Mouse (Mus musculus): ENCODE data around the gene Rheb.
"Not testable (repeated sequence)": the region's sequence is repeated elsewhere in the genome, so short reads cannot be mapped to it uniquely, and the experiment has no call there.

The Rheb gene

GRCm38 (mm10) chr5:24841662-24842273 lies 656 bp downstream of the Rheb start:
- DNase-seq (ENCODE audit: low read depth): no peak

GRCm38 (mm10) chr5:24840975-24841431 lies 1.4 kb downstream of the Rheb start:
- DNase-seq (ENCODE audit: low read depth): peak; percentile 27

DNA sequence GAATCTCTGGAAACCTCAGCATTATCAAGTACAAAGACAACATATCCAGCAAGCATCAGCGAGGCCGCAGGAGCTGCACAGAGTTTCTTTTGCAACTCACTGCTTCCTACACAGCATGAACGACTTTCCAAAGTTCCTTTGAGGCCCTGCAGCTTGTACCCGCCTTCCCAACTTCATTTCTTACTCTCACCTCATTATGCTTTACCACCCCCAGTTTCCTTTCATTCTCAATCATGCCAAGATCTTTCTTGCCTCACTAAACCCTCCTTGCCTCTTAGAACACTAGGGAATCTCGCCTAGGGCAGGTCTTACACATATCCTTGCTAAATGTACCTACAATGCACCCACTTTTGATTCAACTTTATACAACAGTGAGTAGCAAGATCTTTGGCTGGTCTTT lies 7.9 kb downstream of the Rheb start:
- DNase-seq (ENCODE audit: low read depth): no peak

GRCm38 (mm10) chr5:24831912-24832311 lies 10.5 kb downstream of the Rheb start:
- no peak for DNase-seq (ENCODE audit: low read depth)

DNA sequence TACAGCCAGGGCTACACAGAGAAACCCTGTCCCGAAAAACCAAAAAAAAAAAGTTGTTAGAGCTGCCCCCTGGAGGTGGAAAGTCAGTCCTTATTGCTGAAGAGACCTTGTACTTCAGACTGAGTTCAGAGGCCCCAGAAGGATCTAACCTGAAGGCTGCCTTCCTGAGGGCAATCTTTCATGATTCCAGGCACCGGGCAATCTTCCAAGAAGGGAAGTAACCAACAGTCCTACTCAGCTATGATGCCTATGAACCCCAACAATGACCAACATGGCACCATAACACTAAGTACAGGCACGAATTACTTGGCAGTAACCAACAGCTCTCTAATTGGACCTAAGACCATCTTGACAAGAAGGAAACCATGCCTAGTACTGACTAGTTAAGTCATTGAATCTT lies 14.0 kb downstream of the Rheb start:
- no peak for DNase-seq (ENCODE audit: low read depth)

GRCm38 (mm10) chr5:24827173-24827572 lies 15.3 kb downstream of the Rheb start:
- DNase-seq (ENCODE audit: low read depth): no peak

DNA sequence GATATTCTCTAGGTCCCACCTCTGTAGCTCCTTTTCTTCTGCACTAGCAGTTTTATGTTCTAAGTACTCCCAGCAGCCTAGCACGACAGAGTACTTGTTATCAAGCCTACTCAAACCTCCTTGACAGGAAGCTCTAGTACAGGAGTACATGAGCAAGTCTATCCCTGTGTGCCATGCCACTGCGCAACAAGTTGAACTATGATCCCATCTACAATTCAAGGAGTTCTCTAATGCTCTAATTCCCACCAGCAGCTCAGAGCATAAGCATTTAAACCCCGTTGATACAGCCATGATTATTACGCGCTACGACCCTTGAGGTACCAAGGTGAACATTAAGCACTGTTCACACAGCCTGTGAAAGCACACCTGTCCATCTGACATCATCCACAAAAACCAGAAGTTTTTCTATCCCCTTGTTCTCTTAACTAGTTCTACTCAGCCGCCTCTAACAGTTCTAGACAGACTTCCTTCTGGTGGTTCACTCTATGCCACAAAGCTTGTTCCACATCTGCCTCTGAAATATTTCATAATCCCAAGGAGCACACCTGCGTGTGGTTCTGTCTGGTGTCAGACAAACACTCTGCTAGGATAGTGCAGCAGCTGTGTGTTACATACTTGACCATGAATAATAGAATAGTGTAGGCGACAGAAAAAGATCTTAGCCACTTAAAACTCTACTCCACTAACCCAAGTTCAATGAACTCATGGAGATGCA lies 16.2 kb downstream of the Rheb start:
- DNase-seq (ENCODE audit: low read depth): peak; percentile 22

DNA sequence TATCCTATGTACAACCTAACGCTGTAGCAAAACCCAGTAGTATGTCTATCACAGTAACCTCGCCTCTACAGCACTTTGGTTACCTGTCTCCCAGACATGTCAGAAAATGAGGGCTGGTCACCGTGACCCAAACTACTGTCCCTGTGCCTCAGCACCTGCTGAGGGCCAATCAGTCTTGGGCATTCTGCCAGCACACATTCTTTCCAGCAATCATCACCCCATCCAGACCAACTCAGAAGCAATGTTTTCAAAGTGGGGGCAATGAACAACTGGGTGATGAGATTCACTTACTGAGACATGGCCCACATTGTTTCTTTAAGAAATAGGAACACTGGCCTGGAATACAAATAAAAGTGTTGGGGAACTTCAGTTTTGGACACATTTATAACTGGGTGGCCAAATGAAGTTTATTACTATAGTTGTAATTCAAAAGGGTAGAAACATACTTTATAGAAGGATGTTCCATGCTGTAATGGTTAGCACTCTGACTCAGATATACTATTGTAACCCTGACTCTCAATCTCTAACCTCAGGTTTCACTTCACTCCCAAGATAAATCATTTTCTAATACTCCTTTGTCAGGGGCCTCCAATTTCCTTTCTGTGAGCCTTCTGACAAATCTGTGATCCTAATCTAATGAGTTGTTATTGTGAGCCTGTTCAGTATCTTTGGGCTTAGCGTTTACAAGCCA lies 16.9 kb downstream of the Rheb start:
- no peak for DNase-seq (ENCODE audit: low read depth)

GRCm38 (mm10) chr5:24823864-24824405 lies 18.5 kb downstream of the Rheb start:
- DNase-seq (ENCODE audit: low read depth): no peak

DNA sequence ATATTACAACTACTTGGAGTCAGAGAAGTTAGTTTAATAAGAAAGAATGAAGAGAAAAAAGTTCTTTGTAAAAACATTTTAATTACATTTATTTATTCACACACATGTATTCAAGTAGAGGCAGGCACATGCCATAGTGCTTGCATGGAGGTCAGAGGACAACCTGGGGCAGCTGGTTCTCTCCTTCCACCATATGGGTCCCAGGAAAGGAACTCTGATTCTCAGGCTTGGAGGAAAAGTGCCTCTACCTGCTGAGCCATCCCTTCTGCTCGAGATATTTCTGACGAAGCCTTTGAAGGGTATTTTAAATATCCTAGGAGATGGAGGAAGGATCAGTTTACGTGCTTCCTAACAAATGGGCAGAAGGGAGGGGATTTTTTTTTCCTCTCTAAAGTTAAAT lies 19.6 kb downstream of the Rheb start:
- no peak for DNase-seq (ENCODE audit: low read depth)

GRCm38 (mm10) chr5:24822231-24822630 lies 20.2 kb downstream of the Rheb start:
- not testable (repeated sequence) for DNase-seq (ENCODE audit: low read depth)

DNA sequence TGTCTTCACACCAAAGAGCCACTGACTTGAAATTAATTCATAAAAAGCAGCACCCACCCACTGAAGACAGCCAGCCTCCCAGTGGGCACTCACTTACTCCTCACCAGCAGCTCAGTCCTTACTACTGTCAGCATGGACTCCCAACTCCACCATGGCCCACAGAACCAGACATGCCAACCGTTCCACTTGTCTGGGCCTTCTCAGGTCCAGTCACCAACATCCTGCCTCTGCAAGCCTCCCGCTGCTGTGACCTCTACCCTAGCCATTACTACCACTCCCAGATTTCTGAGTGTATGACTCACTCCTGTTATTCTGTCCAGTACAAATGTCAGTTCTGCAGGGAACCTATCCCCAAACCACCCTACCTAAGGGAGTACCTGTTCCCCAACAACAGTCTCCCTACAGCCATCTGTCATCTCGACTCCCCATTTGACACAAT lies 21.0 kb downstream of the Rheb start:
- DNase-seq (ENCODE audit: low read depth): no peak

DNA sequence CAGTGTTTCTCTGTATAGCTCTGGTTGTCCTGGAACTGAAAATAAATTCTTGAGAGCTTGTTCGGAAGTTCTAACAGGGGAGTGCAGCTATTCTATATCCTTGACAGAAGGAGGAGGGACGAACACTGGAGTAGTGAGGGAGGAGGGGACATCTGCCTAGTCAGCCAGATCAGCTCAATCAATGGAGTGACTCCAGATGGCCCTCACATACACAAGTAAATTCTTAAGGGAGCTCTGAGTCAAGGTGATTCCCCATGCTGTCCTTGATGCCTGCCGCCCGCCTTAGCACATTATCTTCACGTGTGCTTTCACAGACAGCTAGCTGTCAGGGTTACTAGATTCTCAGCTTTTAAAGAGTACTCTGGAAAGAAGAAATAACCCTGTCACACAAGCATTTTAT lies 21.8 kb downstream of the Rheb start:
- no peak for DNase-seq (ENCODE audit: low read depth)

DNA sequence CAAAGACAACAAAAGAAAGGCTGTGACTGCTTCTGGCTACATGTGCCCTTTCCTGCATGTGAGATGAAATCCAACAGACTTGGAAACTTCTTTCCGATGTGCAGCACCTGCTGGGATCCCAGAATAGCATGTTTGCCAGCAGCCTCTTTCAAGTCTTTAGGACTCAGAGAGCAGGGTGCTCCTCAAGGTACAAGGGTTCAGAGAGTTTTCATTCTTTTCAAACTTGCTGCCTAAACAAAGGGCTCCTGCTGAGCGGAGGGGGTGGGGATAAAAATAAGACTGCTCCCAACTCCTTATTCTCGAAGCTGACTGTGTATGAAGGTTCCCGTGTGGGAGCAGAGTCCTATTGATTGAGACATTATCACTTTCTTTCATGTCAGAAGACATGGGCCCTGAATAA lies 25.2 kb downstream of the Rheb start:
- no peak for DNase-seq (ENCODE audit: low read depth)

DNA sequence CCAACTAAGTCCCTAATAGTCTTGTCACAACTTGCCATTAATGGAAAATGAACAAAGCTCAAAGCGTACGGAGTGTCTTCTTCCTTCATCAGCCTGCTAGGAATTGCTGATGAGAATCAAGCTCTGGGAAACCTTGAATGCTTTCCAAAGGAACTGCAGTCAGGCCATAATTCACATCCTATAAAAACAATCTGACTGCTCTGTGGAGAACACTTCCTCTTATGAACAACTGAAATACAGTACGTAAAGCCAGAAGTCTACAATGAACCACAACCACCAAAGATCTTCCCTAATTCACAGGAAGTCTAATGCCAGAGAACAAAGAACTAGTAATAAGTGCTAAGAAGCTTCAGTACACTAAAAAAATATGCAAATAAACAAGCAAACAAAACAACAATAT lies 28.5 kb downstream of the Rheb start:
- no peak for DNase-seq (ENCODE audit: low read depth)

GRCm38 (mm10) chr5:24813005-24813404 lies 29.4 kb downstream of the Rheb start:
- no peak for DNase-seq (ENCODE audit: low read depth)

DNA sequence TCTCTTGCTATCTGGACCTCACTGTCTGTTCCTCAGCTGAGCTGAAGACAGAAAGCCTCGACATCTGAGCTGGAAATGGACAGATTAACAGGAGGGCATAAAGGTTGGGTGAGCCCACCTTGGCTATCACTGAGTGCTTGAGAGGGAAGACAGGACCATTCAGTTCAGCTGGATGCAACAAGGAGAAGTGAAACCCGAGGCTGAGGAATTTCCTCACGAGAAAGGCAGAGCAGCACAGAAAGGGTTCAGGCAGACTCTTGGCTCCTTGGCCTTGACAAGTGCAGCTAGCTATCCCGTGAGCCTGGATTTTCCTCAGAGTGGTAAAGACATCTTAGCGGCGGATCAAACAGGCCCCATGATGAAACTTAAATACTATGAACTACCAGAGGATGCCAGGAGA lies 37.2 kb downstream of the Rheb start:
- DNase-seq (ENCODE audit: low read depth): no peak

DNA sequence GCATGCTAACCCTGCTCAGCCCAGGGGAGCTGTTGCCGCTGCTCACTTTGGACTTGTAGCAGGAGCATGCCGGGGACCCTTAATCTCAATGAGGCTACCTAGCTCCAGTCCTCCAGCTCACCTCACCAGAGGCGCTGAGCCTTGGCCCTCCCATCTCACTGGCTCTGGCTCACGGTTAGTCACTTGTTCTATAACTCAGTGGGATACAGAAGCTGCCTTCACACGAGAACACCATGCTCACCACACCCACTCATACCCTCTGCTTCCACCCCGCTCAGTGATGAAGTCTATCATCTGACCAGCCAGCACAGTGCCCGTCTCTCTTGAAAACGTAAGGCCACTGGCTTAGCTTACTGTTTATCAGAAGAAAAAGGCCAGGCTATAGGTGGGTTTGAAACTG lies 37.8 kb downstream of the Rheb start:
- no peak for DNase-seq (ENCODE audit: low read depth)

DNA sequence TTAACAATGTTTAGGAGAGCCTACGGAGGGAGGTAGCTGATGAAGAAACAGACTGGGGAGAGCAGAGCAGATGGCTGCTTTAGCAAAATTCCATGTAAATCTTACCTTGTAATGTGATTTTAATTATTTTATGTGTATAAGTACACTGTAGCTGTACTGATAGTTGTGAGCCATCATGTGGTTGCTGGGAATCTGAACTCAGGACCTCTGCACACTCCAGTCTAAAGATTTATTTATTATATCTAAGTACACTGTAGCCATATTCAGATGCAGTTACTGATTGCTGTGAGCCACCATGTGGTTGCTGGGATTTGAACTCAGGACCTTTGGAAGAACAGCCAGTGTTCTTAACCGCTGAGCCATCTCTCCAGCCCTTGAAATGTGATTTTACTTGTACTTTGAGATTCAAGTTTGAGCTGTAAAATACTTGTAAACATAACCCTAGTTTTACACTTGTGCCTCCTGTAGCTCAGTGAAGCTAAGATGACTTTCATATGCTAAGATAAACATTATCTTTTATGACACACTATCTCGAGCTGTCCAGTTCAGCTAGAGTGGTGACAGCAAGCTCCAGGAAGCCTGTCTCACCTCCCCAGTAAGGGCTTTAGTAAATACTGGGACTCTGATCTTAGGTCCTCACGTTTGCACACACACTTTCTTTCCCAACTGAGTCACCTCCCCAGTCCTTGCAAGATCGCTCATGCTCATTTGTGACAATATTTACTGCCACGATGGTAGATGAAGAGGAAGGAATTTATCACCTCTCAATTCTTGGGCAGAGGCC lies 40.4 kb downstream of the Rheb start:
- no peak for DNase-seq (ENCODE audit: low read depth)

GRCm38 (mm10) chr5:24800416-24800815 lies 42.0 kb downstream of the Rheb start:
- peak; percentile 37 for DNase-seq (ENCODE audit: low read depth)

GRCm38 (mm10) chr5:24798639-24799038 lies 43.8 kb downstream of the Rheb start:
- no peak for DNase-seq (ENCODE audit: low read depth)

GRCm38 (mm10) chr5:24797858-24798257 lies 44.6 kb downstream of the Rheb start:
- DNase-seq (ENCODE audit: low read depth): no peak
